Mouse (Mus musculus) heart, postnatal 4 days (tissue): Measurements from ENCODE around the gene Chst11. TPM values are rescaled to one million over a fixed set of nuclear protein-coding genes. Genes with fewer than 3 reads are reported as not detected.

Experiments
- DNase-seq: peaks from one replicate; pipeline ENCODE4 v3.0.0; 2021
- total RNA-seq, 2 experiments: library from RNA; stranded (reverse); gene quantifications; 2 replicates each; pipeline ENCODE4 v1.2.3; 2021

The Chst11 gene
- total RNA-seq, 2 experiments from 2014 or later, result 3.6 to 5.2 TPM

DNA sequence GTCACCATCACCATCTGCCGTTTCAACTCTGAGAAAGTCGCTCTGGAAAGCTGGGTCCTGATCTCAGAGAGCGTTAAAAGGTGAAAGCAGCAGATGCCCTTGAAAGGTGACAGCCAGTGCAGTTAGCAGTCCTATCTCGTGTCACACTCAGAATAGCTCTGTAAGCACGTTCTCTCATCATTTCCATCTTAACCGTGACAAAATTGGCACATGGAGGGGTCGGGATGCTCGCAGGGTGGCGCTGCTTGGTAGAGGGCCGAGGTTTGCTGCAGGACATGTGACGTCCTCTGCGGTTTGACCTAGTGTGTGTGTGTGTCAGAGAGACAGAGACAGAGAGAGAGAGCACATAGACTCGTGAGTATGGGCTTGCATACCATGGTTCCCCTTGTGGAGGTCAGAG is 94.5 kb downstream of the Chst11 start:
- DNase-seq, result peak; percentile 48

DNA sequence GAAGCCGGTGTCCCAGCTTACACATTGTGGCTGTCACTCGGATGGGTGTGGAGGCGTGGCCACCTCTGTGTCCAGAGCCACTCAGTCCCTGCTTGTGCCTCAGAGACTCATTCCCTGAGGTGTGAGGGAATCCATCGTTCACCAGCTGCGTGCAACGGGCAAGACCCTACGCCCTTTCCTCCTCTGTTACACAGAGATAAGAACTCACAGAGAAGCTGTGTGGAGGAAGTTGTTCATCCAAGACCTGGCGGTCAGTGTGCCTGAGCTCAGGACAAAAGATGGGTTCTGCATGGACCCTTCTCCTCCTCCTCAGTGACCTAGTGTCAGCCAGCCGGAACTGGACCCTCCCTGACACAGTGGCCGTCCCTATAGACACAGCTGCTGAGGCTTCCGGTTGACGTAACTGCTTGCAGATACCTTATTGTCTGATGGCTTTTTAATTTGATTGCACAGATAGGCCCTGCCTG is 95.0 kb downstream of the Chst11 start:
- peak; percentile 43 for DNase-seq

DNA sequence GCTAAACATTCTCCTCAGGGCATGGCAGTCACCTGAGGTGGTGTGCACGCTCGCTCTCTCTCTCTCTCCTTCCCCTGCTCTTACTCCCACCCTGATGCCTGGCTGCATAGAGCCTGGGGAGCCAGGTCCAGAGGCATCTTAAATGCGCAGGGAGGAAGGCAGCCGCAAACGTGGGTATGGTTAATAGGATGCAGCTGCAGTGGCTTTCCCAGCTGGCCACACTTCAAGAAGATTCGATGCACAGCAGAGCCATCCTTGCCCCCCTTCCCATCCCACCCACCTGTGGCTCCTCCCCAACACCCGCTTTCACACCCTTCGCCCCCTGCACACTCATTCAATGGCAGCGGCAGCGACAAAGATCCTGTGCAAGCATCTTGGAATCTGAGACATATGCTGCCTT is 95.6 kb downstream of the Chst11 start:
- DNase-seq, result no peak

DNA sequence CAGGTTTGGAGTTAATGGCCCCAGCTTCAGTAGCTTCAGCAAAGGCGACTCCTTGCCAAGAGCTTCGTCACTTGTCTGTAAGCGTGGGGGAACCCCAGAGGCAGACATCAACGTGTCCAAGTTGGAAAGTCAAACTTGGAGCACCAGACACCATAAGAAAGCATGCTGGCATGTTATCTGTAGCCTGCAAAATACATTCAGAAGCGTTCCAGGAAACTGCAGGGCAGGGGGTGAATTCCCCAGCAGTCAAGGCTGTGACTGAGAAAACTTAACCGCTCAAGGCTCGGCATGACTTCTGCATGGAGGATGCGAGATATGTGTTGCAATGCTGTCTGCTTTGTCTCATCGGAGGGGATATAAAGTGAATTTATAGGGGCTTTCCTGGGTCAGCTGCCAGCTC is 98.6 kb downstream of the Chst11 start:
- DNase-seq, result peak; percentile 66

DNA sequence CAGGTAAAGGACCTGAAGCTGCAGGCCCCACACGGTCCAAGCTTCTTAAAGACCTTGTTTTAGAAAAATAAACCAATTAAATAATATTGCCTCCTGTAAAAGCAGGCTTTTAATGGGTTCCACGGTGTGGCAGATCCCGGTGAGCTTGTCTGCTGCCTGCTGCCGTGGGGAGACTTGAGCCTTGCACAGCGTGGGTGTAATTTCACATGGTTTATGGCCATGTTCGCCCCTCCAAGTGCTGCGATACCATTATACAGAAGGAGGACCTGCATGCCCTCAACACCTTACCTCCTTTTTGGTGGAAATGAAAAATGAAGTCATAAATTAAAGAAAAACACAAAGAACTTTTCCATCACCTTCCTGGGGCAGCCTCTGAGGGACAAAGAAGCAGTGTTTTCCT is 103.0 kb downstream of the Chst11 start:
- no peak for DNase-seq

DNA sequence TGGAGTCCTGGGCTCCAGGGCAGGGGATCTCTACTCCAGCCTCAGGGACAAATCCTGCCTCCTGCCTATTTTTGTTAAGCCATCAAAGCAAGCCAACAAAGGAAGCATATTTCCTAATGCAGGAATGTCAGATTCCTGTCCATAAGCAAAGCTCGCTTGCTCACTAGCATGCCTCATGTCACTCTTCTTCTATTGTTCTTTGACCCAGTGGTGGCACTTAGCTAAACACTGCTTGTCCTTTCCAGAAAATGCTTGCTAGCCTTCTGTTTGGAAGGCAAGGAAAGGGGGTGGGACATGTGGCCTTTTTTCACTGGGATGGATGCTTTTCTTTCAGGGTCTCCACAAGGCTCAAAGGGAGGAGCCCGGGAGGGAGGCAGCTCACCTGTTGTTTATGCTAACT is 103.5 kb downstream of the Chst11 start:
- DNase-seq, result no peak

DNA sequence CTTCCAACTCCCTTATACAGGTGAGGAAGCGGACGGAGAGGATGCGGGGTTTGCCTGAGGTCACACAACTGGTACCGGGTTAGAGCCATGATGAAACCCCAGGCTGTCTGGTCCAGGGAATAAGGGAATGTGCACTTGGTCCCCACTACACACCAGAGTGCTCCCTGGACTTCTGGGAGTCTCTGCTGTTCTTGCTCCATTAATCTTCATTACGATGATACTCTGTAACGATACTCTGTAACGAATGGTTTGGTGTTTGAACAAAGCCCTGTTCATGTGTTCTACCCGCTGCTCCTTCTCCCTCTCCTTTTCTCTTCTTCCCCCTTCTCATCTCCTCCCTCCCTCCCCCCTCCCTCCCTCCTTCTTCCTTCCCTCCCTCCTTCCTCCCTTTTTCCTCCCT is 104.9 kb downstream of the Chst11 start:
- no peak for DNase-seq

DNA sequence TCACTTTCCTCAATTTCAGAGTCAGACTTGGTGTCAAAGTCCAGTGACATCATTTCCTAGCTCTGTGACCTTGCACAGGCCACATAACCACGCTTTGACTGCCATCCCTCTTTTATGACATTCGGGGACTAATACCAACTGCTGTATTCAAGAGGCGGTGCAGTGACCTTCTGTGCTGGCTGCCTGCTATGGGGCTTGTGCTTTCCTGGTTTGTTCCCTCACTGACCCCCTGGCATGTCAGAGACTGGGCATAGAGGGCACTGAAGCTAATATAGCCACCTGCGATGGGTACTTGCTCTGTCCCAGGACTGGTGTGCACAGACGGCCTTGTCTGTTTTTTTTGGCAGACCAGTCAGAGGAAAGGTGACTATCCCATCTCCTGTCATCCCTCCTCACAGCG is 108.4 kb downstream of the Chst11 start:
- DNase-seq, result no peak

DNA sequence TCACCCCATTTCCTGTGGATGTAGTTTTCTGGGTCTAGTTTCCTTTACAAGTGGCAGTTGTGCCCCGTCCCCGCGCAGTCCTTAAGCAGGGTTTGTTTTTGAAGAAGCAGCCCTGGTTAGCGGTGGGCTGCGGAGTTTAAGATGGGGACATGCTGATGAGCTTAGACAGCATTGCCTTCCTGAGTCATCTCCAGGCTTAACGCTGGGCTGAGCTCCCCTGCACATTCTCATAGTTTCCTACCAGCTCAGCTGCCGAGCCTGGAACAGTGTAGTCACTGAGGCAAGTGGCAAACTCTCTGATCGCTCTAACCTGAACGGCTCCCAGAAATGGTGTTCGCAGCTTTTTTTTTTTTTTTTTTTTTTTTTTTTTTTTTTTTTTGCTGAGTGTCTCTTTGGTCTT is 109.0 kb downstream of the Chst11 start:
- DNase-seq, result no peak

DNA sequence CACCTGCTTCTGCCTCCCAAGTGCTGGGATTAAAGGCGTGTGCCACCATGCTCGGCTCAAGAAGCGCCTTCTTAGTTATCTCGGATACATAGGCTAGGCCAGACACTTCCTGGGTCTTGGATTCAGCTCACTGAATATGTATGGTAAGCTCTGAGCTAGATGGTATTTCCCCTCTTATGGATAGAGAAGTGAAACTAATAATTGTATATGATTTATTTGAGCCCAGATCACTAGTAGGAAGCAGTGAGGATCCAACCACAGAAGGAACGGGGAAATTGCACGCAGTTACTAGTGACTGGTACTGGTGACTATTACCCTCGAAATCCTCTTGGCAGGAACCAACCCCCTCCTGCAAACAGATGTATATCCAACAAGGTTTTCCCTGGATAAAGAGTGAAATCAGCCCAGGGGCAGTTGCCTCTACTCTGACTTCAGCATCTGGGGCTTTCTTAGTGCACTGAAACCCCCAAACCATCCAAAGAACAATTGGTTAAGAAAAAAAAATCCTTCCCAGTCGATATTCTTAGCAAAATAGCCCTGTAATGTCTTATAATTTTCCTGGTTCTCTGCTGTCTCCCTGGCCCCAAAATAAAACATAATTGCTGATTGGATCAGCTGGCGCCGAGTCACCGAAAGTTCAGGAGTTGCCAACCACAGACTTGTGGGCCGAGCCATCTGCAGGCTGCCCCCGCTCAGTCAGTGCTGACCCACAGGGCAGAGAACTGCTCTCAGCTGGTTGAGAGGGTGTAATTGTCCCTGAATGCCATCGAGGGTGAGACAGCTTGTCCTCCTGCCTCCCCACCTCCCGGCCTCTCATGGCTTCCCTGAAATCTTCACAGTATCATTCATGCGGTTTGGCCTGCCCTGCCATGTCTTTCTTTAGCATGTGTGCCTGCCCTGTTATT is 109.8 kb downstream of the Chst11 start:
- peak; percentile 33 for DNase-seq

DNA sequence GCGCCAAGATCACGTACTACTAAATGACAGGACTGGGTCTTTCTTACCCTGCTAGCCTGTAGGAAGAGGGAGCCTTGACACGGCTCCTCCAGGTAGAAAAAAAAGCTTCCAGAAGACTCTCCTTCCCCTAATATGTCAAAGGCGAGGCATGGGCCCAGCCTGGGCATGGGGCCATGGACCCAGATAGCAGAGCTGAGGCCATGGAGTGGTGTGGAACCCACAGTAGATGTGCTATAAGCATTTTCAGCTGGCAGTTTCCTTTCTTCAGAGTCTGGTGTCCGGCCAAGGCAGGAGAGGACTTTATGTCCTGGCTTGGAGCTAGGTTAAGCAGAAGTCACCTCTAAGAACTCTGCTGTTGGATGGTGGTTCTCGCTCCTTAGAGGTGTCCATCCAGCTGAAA is 111.0 kb downstream of the Chst11 start:
- DNase-seq, result peak; percentile 26

DNA sequence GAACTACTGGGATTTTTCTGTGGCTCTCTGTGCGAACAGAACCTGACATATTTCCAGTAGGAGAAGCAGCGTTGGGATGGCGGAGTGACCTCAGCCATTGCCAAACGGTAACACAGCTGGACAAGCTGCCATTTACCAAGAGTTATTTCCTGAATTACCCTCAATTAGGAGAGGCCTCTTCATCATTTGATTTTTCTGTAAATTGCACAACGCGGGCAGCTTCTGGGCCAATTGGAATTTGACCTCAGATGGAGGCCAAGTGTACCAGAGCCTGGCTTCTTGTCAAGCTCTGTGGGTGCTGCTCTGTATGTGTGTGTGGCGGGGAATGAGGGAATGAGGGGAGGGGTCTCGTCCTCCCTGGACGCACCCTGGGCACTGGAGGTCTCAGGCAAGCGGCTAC is 113.6 kb downstream of the Chst11 start:
- no peak for DNase-seq

DNA sequence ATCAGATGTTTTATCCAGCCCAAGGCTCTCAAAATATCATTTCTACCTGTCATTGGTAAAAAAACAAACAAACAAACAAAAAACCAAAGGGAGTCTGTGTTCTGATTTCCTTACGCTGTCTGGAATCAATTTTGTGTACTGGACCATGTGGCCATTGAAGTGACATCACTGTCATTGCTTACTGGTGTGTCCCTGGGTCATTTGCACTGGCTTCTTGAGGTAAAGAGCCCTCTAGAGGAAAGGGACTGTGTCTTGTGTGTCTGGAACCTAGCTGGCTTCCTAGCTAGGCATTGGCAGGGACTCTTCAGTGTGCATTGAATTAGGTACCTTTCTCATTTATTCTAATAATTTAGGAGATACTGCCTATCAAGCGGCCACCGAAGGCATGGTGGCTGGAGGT is 114.4 kb downstream of the Chst11 start:
- no peak for DNase-seq

DNA sequence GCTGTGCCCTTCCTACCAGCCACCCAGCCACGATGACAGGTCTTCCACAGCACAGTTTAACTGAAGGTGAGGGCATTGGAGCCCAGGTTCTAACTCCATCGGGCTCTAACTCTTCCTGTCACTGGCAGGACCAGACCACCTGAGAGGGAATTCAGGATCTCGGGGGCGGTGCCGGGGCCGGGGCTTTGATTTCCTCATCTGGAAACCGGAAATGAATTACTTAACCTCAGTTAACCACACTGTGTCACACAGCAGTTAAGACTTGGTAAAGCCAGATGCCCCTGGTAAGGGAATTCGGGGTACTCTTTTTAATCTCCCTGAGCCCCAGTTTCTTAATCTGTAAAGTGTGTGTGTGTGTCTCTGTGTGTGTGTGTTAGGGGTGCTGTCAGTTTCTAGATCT is 115.6 kb downstream of the Chst11 start:
- peak; percentile 27 for DNase-seq

DNA sequence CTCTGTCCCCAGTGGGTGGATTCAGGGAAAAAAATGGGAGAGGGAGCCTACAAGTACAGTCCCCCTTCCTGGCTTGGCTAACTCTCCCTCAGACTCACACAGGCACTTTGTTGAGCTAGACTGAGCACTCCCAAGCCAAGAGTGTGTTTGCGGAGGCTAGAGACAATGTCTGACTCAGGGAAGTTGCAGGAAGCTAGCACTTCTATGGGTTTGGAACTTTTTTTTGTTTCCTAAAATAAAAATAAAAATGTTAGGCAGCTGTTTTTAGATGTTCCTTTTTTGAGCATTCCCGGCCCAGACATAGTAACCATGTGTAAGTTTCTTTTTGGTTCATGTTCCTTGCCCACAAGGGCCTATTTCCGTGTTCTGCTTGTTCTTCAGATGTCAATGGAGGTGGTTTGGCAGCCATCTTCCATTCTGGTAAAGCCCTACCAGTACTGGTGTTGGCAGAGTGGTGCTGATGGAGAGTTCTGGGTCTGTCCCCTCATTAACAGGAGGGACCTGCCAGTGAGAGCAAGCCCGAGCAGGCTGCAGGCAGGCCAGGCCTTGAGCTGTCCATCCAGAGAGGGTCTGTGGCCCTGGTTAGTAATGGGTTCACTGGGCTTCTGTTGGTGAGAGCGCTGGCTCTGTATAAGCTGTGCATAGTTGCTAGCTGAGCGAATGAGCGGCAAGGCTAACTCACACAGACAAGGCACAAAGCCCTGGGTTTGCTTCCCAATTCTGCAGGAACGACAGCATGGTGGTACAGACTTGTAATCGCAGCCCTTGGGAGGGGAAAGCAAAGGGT is 116.3 kb downstream of the Chst11 start:
- no peak for DNase-seq

DNA sequence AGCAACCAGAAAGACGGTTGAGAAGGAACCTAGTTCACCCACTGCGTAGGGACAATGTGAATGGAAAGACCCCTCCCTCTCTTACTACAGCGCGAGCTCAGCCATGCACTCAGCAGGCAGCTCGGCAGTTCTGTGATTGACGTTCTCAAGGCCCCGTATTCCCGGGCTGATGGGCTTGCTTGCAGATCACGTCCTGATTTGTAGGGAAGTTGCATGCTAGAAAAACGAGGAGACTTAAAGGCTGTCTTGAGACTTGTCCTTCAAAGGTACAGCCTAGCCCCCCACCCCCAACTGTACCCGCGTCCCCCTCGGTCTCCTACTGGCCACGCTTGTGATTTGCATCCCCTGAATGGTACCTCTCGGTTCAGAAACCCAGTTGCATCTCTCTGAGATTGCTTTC is 117.4 kb downstream of the Chst11 start:
- no peak for DNase-seq

DNA sequence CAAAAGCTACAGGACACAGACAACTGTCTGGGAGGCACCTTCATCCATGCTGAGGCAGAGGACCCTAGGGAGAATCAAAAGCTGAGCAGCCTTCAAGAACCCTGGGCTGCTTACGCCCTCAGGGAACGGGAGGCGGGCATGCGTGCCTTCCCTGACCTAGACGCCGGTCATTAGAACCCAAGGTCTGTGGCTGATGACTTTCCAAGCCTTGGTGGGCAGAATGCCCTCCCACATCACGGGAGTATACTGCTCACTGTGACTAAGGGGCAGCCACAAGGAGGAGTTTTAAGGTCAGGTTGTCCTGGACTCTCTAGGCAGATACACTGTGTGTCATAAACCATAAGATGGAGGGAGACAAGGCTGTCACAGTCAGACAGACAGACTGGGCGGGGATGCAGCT is 118.9 kb downstream of the Chst11 start:
- no peak for DNase-seq

DNA sequence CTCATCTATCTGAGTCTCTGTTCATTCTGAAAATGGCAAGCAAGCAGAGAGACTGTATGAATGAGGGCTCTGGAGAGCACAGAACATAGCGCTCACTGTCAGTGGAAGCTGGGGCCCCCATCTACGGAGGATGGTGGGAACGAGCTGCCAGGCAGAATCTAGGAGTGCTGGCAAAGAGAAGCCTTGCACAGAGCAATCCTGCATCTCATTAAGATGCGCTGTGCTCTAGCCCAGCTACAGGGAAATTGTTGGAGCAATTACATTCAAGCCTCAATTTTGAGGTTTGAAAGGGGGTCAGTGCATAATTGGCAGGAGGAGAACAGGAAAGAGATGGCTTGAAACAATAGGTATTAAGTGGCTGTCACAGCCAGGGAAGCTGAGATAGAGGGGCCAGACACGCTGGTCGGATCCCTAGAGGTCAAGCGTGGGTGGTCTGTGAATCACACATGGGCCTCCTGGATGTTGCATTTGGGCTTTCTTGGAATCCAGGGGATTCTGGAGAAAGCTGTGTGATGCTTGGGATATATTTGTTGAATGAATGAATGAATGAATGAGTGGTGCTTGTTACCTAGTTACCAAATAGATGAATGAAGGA is 121.0 kb downstream of the Chst11 start:
- DNase-seq, result no peak

DNA sequence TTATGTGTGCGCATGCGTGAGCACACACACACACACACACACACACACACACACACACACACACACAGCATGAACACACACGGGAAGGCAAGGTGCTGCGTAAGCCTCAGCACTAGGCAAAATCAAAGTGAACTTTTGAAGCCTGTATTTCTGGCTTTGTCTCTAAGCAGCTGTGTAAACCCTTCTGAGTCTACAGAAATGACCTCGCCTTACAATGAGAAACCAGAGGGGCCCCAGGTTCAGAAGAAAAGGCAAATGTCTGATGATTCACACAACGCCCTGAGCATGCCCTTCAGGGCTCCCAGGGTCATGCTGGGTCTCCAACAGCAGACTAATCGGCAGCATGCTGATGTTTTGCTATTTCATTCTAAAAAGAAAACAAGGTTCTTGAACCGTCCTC is 122.1 kb downstream of the Chst11 start:
- no peak for DNase-seq

DNA sequence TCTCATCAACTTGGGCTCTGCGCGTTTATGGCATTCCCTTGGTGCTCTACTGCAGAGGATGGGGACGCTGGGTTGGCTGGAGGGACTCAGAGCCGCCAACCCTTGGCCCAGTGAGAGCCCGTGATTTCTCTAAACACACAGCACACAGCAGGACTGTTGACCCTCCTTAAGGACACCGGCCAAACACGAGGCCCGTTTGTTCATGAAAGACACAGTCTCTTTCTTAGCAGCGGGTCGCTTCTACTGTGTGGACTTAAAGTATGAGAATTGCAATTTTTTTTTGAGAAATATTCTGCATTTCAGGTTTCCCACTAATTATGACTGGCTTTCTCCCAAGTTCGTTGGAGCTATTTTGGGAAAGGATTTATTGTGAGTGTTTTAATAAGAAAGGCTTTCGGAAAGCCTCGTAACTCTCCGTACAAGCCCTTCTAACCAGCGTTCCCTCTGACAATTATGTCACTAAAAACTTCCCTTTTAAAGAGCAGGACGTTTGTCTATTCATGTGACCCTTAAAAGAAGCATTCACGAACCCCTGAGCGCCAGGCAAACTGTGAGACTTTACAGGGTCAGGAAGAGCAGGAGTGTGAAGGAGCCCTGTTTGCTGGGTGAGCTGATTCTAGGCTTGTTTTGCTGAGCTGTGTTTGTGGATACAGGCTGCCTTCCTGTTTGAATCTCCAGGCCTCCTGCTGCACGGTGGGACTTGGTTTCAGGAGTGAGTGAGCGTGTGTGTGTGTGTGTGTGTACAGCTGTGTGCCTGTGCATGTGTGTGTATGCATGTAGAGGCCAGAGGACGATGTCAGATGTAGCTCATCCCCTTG is 122.8 kb downstream of the Chst11 start:
- DNase-seq, result no peak

DNA sequence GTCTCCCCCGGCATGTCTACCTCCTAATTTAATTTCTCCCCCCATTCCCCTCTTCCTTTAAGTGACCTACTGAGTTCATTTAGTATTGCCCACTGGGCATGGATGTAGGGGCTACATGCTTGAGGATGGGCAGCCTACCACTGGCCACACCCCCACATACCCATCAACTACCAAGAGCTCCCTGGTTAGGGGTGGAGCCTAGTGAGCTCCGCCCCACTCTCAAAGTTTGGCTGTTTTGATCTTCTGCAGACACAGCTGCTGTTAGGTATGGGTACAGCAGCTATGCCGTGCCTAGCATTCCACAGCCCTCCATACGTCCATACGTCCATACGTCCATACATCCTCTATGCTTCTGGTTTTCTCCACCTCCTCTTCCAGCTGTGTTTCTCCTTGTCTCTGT is 123.6 kb downstream of the Chst11 start:
- DNase-seq, result no peak

DNA sequence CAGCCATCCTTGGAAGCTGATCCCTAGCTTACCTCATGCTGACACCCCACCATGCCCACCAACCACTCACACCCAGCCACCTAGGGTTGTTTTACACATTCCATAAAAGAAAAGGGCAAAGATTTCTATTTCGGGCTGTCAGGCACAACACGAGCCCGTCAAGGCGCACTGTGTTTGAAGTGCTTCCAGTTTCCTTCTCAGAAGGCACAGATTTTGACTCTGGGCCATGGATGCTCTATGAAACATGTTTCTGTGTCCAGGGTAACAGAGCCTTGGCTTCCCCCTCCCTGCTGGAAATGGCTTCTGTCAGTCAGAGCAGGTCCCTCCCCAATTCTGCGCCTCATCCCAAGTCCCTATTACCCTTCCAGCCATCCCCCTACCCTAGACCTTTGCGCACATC is 125.7 kb downstream of the Chst11 start:
- DNase-seq, result no peak
